Mouse (Mus musculus) lung, embryonic 15.5 days (tissue): ENCODE results near the gene Fkbp3. TPM values are rescaled to one million over a fixed set of nuclear protein-coding genes. Genes with fewer than 3 reads are reported as not detected.

Experiments
- ATAC-seq: fragments of 200-750 bp; cut with Nextera tagmentation; 2 replicates; pipeline ENCODE4 v1.8.0; 2017; ENCODE audit warnings: moderate number of reproducible peaks, borderline replicate concordance; ENCODE audit not compliant: low FRiP score, low TSS enrichment; ENCODE audit errors: extremely low read depth
- H3K27ac ChIP-seq: fragments of 300-500 bp; sonication (generic); 2 replicates; pipeline ENCODE4 v1.5.1; 2015; ENCODE audit warnings: moderate library complexity, mild to moderate bottlenecking, inconsistent platforms
- H3K27me3 ChIP-seq: fragments of 300-500 bp; sonication (generic); 2 replicates; pipeline ENCODE4 v1.6.1; 2015; ENCODE audit warnings: inconsistent platforms
- H3K36me3 ChIP-seq: fragments of 300-500 bp; sonication (generic); 2 replicates; pipeline ENCODE4 v1.6.1; 2015; ENCODE audit warnings: inconsistent platforms
- H3K4me1 ChIP-seq: fragments of 300-500 bp; sonication (generic); 2 replicates; pipeline ENCODE4 v1.6.1; 2015; ENCODE audit warnings: inconsistent platforms
- H3K4me2 ChIP-seq: fragments of 300-500 bp; sonication (generic); 2 replicates; pipeline ENCODE4 v1.6.1; 2015; ENCODE audit warnings: inconsistent platforms, mild to moderate bottlenecking, moderate library complexity
- H3K4me3 ChIP-seq: fragments of 300-500 bp; sonication (generic); 2 replicates; pipeline ENCODE4 v1.5.1; 2015; ENCODE audit warnings: mild to moderate bottlenecking, inconsistent platforms
- H3K9ac ChIP-seq: fragments of 300-500 bp; sonication (generic); 2 replicates; pipeline ENCODE4 v1.6.1; 2015; ENCODE audit warnings: inconsistent platforms
- H3K9me3 ChIP-seq: fragments of 300-500 bp; sonication (generic); 2 replicates; pipeline ENCODE4 v1.6.1; 2016; ENCODE audit warnings: inconsistent platforms
- WGBS: fragments of 180-500 bp; shearing (Covaris S2); methylation state at CpG from one replicate; pipeline ENCODE4 v1.1.7; 2015; 5-methylcytosine and 5-hydroxymethylcytosine counted together
- polyA plus RNA-seq: library from polyadenylated mRNA; unstranded; fragments of >200 nt; fragmentation: Nextera tagmentation; extraction: Ambion mirVana; gene quantifications from 2 replicates; pipeline ENCODE4 v1.2.1, GENCODE M21; 2015

Gene Fkbp3
- polyA plus RNA-seq, 1 experiment from 2014 or later = 339 TPM

DNA sequence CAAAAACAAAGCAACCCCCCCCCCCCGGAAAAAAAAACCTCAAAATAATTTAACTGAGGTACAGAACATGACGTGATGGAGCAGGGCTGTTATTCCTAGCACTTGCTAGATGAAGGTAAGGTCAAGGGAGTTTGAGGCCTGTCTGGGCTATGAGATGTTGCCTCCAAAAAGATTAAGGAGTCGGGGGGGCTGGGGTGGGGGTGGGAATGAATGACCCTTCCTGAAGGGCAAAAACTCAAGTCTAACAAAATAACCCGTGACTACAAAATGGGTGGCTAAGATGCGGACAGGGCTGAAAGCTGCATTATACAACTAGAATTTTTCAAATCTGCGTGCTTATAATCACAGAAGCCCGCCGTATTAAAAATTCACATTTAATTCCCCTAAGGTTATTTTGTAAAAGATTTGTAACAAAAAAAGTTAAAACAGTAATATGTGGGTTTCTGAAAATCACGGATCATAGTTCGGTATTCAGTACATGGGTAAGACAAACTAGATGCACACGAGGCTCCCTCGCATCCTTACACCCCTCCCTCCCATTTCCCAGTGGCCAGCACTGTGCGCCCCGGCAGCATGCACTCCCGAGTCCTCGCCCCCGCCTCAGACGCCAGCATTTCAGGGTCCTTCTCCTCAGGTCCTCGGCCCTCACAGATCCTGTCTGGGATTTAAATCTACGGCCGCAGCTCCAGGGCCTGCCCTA lies 746 bp downstream of the Fkbp3 start:
- peak overlapping the region; percentile 75 for H3K4me3 ChIP-seq
- WGBS = 2% methylated on average over 21 of the region's 21 CpGs
- no peaks in the 10 kb centered on the region for H3K27me3 ChIP-seq
- H3K4me1 ChIP-seq = peaks cover 31% of the 10 kb centered on the region
- H3K27ac ChIP-seq = peak overlapping the region; percentile 94
- H3K9ac ChIP-seq = peak overlapping the region; percentile 79
- peak; percentile 65 for ATAC-seq
- no peaks in the 10 kb centered on the region for H3K9me3 ChIP-seq
- peak overlapping the region; percentile 58 for H3K4me2 ChIP-seq
- peaks cover 8% of the 10 kb centered on the region; the same call in 1 of the 2 replicates for H3K36me3 ChIP-seq

GRCm38 (mm10) chr12:65068409-65068808 lies 5.4 kb downstream of the Fkbp3 start:
- no peak for ATAC-seq
- no peak overlapping the region for H3K9ac ChIP-seq
- H3K4me2 ChIP-seq = no peak overlapping the region
- H3K4me3 ChIP-seq = no peak overlapping the region
- H3K27ac ChIP-seq = 0 out of 2 replicates have a peak overlapping the region, but pooled peaks have one; percentile 29
- 64% methylated on average over 4 of the region's 4 CpGs for WGBS
- peaks cover 9% of the 10 kb centered on the region; the same call in 1 of the 2 replicates for H3K4me1 ChIP-seq
- H3K36me3 ChIP-seq = peaks cover 33% of the 10 kb centered on the region
- H3K9me3 ChIP-seq = no peaks in the 10 kb centered on the region
- H3K27me3 ChIP-seq = no peaks in the 10 kb centered on the region

DNA sequence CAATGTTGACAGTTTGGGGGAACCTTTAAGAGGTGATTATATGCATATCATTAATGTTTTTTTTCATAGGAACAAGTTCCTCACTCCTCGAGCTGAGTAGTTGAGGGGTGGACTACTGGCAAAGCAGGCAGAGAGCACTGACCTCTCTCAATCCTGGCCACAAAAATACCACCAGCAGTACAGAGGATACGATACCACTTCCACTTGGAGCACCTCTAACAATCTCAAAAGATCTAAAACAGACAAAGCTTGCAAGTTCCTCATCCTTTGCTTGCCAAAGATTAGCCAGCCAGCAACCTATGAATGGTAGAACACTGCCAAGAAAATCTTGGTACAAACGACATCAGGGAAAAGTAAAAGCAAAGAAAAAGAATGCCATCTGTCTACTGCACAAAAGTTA lies 7.6 kb downstream of the Fkbp3 start:
- Histone ChIP-seq H3K9ac (no peak overlapping the region), H3K4me3 (no peak overlapping the region), H3K27ac (no peak overlapping the region), H3K4me2 (no peak overlapping the region), H3K27me3 (no peaks in the 10 kb centered on the region), H3K36me3 (peaks cover 47% of the 10 kb centered on the region), H3K4me1 (0 out of 2 replicates have a peak, but pooled peaks cover 3% of the 10 kb centered on the region), H3K9me3 (no peaks in the 10 kb centered on the region)
- 58% methylated on average over 3 of the region's 3 CpGs for WGBS
- no peak for ATAC-seq

GRCm38 (mm10) chr12:65065241-65065640 lies 8.6 kb downstream of the Fkbp3 start:
- Histone ChIP-seq H3K27ac (no peak overlapping the region), H3K36me3 (peaks cover 55% of the 10 kb centered on the region), H3K9me3 (no peaks in the 10 kb centered on the region), H3K4me1 (0 out of 2 replicates have a peak, but pooled peaks cover 3% of the 10 kb centered on the region), H3K9ac (no peak overlapping the region), H3K4me2 (no peak overlapping the region), H3K27me3 (no peaks in the 10 kb centered on the region), H3K4me3 (no peak overlapping the region)
- ATAC-seq = no peak
- WGBS = 55% methylated on average over 2 of the region's 2 CpGs

DNA sequence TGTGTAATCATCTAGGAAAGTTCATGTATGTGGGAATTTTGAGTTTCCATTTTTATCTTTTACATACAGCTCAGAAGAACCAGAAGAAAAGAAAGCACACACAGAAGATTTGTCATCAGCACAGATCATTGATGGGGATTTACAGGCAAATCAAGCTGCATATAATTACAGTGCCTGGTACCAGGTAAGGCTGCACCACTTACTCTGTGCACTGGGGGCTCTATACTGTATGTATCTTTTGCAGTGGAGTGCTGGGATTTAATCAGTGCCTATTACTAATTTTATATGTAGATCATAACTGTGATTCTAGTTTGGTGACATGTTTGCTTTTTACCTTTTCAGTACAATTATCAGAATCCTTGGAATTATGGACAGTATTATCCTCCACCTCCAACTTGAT lies 12.7 kb downstream of the Fkbp3 start:
- Histone ChIP-seq H3K27ac (no peak overlapping the region), H3K4me1 (no peaks in the 10 kb centered on the region), H3K4me3 (no peak overlapping the region), H3K4me2 (no peak overlapping the region), H3K9me3 (no peaks in the 10 kb centered on the region), H3K9ac (no peak overlapping the region), H3K27me3 (no peaks in the 10 kb centered on the region), H3K36me3 (peaks cover 60% of the 10 kb centered on the region)
- no peak for ATAC-seq

DNA sequence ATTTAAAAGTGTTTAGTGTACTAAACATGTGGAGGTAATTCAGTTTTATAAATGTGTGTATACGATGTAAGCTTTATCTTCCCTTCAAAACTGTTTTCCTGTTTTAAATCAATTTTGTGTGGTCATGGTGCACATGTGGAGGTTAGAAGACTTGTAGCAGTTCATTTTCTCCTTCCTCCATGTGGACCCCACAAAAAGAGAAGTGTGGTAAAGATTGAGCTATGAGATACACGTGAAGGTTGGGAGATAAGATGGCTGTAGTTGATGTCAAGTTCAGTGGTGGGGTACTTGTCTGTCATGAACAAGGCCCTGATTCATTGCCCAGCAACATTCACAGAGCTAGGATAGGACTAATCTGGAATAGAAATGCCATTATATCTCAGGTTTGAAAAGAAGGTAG lies 15.6 kb downstream of the Fkbp3 start:
- peaks cover 58% of the 10 kb centered on the region for H3K36me3 ChIP-seq
- H3K4me3 ChIP-seq = no peak overlapping the region
- H3K4me2 ChIP-seq = no peak overlapping the region
- no peak overlapping the region for H3K27ac ChIP-seq
- H3K9ac ChIP-seq = no peak overlapping the region
- H3K9me3 ChIP-seq = no peaks in the 10 kb centered on the region
- WGBS = 74% methylated on average over 2 of the region's 2 CpGs
- H3K27me3 ChIP-seq = no peaks in the 10 kb centered on the region
- ATAC-seq = no peak
- no peaks in the 10 kb centered on the region for H3K4me1 ChIP-seq

DNA sequence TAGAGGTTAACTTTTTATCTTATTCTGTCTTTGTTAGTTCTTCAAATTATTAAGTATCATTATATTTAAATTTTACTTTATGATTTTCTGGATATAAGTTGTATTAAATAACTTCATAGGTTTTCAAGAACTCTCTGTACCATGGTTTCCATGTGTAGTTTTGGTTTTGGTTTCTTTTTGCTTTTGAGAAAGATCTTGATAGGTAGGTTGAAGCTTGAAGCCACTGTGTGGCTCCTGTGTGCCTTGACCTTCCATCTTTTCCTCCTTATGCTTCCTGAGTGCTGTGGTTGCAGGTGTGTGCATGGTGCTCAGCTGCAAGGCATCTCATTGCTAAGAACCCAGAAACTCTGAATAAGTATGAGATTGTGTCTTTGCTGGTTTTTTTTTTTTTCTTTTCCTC lies 25.0 kb downstream of the Fkbp3 start:
- H3K9ac ChIP-seq = no peak overlapping the region
- peaks cover 33% of the 10 kb centered on the region for H3K36me3 ChIP-seq
- H3K27ac ChIP-seq = no peak overlapping the region
- no peak overlapping the region for H3K4me3 ChIP-seq
- no peaks in the 10 kb centered on the region for H3K9me3 ChIP-seq
- H3K4me2 ChIP-seq = no peak overlapping the region
- H3K27me3 ChIP-seq = no peaks in the 10 kb centered on the region
- ATAC-seq = no peak
- no peaks in the 10 kb centered on the region for H3K4me1 ChIP-seq

GRCm38 (mm10) chr12:65037546-65037937 lies 36.3 kb downstream of the Fkbp3 start:
- H3K4me3 ChIP-seq = peak overlapping the region; percentile 95
- 28% methylated on average over 4 of the region's 4 CpGs for WGBS
- H3K9me3 ChIP-seq = no peaks in the 10 kb centered on the region
- H3K27me3 ChIP-seq = no peaks in the 10 kb centered on the region
- H3K9ac ChIP-seq = peak overlapping the region; percentile 97; the same call in 1 of the 2 replicates
- peak overlapping the region; percentile 60 for H3K4me2 ChIP-seq
- peaks cover 22% of the 10 kb centered on the region for H3K4me1 ChIP-seq
- no peak overlapping the region for H3K27ac ChIP-seq
- H3K36me3 ChIP-seq = peaks cover 6% of the 10 kb centered on the region; the same call in 1 of the 2 replicates
- ATAC-seq = no peak

GRCm38 (mm10) chr12:65036892-65037545 lies 36.8 kb downstream of the Fkbp3 start:
- Histone ChIP-seq H3K4me3 (peak overlapping the region; percentile 95), H3K27me3 (no peaks in the 10 kb centered on the region), H3K36me3 (peaks cover under 1% of the 10 kb centered on the region; the same call in 1 of the 2 replicates), H3K9me3 (no peaks in the 10 kb centered on the region), H3K4me2 (peak overlapping the region; percentile 60), H3K9ac (peak overlapping the region; percentile 97), H3K27ac (no peak overlapping the region), H3K4me1 (peaks cover 22% of the 10 kb centered on the region)
- 12% methylated on average over 18 of the region's 18 CpGs for WGBS
- no peak for ATAC-seq

GRCm38 (mm10) chr12:65036190-65036870 lies 37.5 kb downstream of the Fkbp3 start, which contains the start of gene Prpf39:
Gene Prpf39 (plus strand): TSS chr12:65036333.
- WGBS = under 1% methylated on average over 64 of the region's 65 CpGs
- peak; percentile 98 for ATAC-seq
- Histone ChIP-seq H3K4me2 (peak within 1 kb of the TSS; percentile 60), H3K4me3 (peak within 1 kb of the TSS; percentile 95), H3K9me3 (no peaks in the 10 kb centered on the region), H3K27me3 (no peaks in the 10 kb centered on the region), H3K4me1 (peaks cover 22% of the 10 kb centered on the region), H3K9ac (peak within 1 kb of the TSS; percentile 97), H3K36me3 (no peaks in the 10 kb centered on the region), H3K27ac (peak within 1 kb of the TSS; percentile 76)

DNA sequence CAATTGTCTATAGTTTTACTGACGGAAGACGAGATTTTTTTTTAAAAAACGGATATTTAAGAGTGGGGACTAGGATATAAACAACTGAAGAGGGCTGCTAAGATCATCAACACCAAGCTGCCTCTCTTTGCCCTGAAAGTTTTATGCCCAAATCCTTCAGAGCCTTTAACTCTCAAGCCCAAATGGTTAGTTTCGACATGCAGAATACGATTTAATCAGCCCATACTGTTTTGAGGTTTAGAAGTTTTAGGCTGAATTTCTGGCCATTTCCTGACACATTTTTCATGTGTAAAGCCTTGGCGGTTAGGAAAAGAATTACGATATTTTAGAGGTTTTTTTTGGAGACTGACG lies 38.0 kb downstream of the Fkbp3 start:
- no peak overlapping the region for H3K27ac ChIP-seq
- H3K4me3 ChIP-seq = peak overlapping the region; percentile 95
- ATAC-seq = no peak
- peaks cover 22% of the 10 kb centered on the region for H3K4me1 ChIP-seq
- H3K9me3 ChIP-seq = no peaks in the 10 kb centered on the region
- WGBS = 46% methylated on average over 8 of the region's 8 CpGs
- no peaks in the 10 kb centered on the region for H3K36me3 ChIP-seq
- H3K9ac ChIP-seq = no peak overlapping the region; the same call in 1 of the 2 replicates
- H3K27me3 ChIP-seq = no peaks in the 10 kb centered on the region
- H3K4me2 ChIP-seq = peak overlapping the region; percentile 60

DNA sequence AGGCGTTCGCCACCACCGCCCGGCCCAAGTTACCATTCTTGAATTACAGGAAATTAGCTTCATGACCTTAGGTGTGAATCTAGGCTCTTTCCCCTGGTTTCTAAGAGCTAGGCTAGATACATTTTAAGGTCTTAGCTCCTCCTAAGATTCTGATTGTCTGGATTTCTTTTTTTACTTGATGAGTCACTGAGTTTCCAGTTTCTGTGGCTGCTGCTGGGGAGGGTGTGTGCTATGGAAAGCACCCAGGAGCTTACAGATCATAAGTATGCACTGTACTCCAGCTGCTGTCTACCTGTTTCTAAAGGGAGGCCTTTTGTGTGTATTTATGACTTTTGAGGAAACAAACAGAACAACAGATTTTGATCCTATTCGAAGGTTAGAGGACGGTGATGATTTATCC lies 51.0 kb downstream of the Fkbp3 start:
- Histone ChIP-seq H3K9ac (no peak overlapping the region), H3K27ac (no peak overlapping the region), H3K4me1 (no peaks in the 10 kb centered on the region), H3K36me3 (peaks cover 9% of the 10 kb centered on the region), H3K4me3 (no peak overlapping the region), H3K27me3 (no peaks in the 10 kb centered on the region), H3K9me3 (no peaks in the 10 kb centered on the region), H3K4me2 (no peak overlapping the region)
- ATAC-seq = no peak
- 98% methylated on average over 6 of the region's 6 CpGs for WGBS
